Mouse (Mus musculus): ENCODE measurements around the gene Nell2. TPM values are rescaled to one million over a fixed set of nuclear protein-coding genes. Genes with fewer than 3 reads are reported as not detected.

Nell2 gene
- polyA plus RNA-seq (2012; ENCODE audit: low replicate concordance) = not detected in 2 replicates

DNA sequence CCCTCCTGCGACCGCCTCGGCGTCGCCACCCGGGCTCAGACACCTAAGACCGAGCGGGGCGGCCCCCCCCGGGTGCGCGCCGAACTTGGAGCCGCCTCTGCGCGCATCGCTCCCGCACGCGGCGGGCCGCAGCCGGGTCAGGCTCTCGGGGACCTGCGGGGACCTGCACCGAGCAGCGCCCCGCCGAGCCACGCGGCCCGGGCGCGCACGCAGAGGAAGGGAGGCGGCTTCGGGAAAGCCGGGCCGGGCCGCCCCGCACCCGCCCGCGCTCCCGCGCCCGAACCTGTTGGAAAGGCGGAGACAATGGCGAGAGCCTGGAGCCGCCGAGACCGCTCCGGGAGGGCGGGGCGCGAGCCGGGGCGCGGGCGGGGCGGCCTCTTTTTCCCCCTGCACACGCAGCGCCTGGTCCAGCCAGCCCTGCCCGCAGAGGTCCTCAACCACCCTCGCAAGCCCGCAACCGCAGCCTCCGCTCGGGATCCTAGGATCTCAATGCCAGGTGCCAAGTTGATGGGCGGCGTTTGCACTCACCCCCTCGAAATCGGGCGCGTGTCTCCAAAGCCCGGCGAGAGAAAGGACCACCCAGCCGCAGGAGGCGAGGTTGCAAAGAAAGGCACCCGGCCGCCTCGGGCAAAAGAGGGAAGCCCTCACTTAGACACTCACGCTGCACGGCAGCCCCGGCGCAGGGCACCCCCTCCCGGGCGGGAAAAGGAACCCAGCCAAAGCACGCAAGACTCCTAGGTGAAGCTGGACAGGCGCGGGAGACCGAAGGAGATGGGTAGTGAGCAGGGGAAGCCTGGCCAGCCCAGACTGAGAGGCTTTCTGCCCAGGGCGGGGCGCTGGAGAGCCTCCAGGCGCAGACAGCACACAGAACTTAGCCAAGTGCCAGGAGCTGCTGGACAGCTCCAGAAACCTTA is at the start of gene Nell2:
Gene Nell2, minus strand, starts transcription at position 612 of the 914 bp plus-strand sequence.

Other genes starting within 250 kb of the Nell2 start
- not detected in 2 replicates for gene Dbx2, start 127.4 kb upstream of the Nell2 start, polyA plus RNA-seq (2012; ENCODE audit: low replicate concordance)